Mouse (Mus musculus) brain, embryonic 14.5 days (tissue): ENCODE measurements around the gene Hbp1.

Source experiments
- CTCF ChIP-seq: fragments of 200-500 bp; IDR thresholded peaks from 2 replicates; pipeline ENCODE4 v1.5.1; 2012; ENCODE audit warnings: inconsistent platforms, mild to moderate bottlenecking, moderate library complexity, borderline replicate concordance; ENCODE audit not compliant: insufficient read depth, insufficient read length; ENCODE audit errors: extremely low read depth
- POLR2A ChIP-seq: fragments of 200-500 bp; IDR thresholded peaks from 2 replicates; pipeline ENCODE4 v1.6.1; 2012; ENCODE audit warnings: mild to moderate bottlenecking, inconsistent platforms, borderline replicate concordance; ENCODE audit not compliant: poor library complexity, insufficient read depth, insufficient read length, severe bottlenecking; ENCODE audit errors: extremely low read depth

DNA sequence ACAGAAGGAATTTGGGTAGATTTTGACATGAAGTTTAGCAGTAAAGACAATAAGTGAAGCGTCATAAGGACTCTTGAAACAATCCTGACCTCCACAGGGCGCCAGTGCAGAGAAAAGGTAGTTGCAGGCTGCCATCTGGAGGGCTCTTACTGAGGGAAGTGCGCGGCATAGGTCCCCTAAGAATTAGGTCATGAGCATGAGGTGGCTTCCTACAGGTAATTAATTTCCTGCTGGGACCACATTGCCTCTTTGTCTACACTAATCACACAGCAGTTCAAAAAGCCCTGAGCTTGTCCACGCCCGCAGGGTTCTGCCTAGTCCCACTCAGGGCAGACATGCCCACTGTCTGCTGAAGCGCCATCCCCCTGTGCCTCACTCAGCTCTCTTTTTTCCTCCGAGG, 53.3 kb downstream of the Hbp1 start:
- TF ChIP-seq POLR2A (no peak), CTCF (peak; percentile 38; the same call in 1 of the 2 replicates)
